Mouse (Mus musculus): Measurements from ENCODE around the gene Acad11.

Gene Acad11

DNA sequence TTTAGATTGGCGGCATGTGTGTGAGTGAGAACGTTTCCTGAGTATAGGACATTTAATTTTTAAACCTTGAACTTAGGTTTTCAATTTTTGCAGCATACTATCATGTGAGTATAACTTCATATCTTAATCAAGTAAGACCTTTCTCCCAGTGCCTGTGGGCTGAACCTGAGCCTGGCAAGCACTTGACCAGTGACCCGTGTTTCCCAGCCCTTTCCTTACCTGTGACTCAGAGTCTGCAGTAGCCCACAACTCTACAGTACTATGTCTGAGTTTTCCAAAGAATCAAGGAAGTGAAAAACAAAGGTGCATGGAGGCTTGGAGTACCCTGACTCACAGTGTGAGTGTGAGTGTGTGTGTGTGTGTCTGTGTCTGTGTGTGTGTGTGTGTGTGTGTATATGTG lies 16.9 kb downstream of the Acad11 start:
- no peak for DNase-seq (ENCODE audit: low spot score)

DNA sequence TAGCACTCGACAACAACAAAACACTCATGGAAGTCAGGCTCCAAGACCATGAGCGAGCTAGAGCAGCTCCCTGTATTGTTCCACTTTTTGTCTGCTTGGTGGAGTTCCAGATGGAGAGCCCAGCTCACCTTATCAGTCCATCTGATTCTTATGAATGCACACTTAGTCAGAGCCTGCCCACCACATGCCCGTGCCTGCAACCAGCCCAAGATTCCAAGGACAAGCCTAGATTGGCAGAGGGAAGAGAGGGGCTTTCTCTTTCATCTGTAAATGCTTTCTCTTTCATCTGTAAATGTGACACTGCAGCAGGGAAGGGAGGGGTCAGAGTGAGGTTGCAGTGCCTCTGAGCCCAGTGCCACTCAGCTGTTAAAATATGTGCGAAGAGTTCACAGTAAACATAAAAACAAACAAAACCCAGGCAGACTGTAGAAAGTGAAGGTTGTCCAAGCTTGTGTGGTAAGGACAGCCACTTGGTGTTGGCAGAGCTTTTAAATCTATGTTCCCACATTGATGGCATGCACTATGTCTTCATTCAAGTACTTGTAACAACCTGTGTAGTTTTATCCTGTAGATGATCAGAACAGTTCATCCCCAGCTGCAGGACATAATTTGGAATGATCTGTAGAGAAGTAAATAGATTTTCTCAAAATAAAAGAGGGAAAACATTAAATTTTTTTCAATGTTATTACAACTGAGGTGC lies 22.7 kb downstream of the Acad11 start:
- no peak for DNase-seq (ENCODE audit: low spot score)

DNA sequence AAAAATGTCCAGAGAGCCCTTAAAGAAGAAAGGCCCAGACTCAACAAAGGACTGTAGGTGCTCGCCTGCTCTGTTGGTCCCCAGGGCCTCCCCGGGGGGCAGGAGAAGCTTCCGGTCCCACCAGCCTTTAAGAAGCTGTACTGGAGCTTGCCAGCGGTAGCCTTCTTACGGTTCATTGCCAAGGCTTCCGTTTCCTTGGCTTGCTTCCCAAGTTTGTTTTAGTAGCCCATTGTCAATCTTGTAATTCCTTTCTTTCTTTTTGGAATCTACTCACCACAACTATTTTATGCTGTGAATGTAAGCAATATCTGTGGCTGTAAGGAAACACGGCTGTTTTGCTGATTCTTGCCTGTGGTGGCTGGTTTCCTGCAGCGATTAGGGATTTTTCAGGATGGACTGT lies 25.4 kb downstream of the Acad11 start:
- no peak for DNase-seq (ENCODE audit: low spot score)

DNA sequence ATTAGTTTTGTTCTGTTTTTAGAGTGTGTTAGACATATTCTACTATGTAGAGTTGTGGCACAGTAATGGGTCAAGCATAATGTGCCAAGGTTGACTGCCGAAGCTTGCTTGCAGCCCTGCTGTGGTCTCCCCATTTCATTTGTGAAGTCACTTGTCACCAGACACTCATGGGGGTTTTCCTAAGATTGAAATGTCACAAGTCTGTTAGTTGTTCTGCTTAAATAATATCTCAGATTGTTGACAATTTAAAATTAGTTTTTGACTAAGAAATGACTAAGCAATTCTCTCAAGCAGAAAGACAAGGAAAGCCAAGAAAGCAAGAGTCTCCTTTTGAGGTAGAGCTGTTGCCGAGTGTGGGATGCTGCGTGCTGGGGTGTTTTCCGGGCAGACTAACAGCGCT lies 29.8 kb downstream of the Acad11 start:
- no peak for DNase-seq (ENCODE audit: low spot score)

DNA sequence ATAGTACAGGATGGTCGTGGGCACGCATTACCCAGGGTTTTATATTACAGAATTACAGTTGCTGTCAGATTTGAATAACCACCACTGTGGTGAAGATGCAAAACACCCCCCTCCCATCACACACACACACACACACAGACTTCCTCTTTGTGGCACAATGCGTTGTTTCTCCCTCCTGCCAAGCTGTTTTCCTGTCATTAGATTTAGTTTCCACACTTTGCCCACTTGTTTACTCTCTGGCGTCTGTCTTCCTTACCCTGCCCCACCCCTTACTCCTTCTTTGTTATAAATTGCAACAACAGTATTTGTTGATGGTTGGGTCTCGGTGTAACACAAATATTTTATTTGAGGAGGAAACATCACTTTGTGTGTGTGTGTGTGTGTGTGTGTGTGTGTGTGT lies 35.1 kb downstream of the Acad11 start:
- no peak for DNase-seq (ENCODE audit: low spot score)

DNA sequence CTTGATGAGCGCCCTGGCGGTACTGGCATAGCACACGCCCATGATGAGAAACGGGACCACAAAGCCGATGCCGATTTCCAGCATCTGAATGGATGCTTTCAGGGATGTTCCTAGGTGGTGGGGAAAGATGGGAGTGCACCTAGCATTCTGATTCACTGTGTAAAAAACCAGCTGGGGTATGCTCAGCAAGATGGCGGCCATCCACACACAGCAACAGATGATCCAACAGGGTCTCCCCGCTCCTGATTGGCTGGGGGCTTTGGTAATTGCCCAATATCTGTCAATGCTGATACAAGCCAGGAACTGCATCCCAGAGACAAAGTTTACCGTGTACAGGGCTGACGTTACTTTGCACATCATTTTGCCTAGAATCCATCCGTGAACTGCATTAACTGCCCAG lies 35.9 kb downstream of the Acad11 start:
- DNase-seq (ENCODE audit: low spot score), result no peak

DNA sequence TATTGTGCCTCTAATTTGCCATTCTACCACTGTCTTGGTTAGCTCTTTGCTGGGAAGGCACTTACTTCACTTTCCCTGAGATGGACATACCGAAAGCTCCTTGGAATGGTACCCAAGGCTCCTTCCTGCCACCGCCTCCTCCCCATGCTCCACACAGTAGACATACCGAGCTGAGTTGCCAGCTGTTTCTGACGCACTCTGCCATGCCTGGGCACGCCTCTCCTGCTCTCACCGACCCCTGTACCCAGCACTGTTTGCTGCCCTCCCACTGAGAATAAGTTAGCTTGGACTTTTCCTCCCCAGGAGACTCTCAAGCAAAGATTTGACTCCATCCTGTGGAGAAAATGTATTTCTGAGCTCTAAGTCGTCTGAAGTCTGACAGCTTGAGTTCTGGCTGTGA lies 37.6 kb downstream of the Acad11 start:
- no peak for DNase-seq (ENCODE audit: low spot score)

DNA sequence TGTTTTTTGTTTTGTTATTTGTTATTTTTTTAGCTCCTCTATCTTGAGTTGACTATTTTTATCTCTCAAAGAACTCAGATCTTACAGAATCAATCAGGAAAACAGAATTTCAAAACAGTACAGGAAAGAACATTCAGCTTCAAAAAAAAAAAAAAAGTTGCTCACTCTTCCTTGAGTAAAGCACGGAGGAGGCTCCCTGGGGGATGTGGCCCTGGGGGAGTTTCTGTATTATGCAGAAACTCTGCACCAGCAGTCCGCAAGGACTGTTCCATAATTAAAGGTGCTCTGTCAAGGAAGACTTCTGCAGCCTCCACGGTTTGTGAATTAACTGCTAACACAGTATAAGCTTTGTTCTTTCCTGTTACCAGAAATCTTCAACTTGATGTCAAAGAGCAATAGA lies 38.3 kb downstream of the Acad11 start:
- DNase-seq (ENCODE audit: low spot score), result no peak

DNA sequence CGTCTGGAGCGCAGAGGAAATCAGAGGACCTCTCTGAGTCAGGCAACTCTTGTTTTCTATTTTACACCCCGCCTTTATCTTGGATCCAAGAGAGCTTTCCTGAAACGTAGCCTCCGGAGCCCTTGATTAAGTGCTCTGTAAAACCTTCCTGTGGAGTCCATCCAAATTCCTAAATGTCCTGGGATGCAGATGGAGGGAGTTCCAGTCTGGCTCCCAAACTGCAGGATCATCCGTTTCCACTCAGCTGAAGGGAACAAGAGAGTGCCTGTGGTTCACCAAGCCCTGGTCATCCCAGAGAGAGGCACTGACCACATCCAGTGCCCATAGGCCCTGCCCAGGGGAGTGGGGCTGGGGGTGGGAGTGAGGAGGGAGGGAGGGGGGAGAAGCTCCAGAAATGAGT lies 39.1 kb downstream of the Acad11 start:
- DNase-seq (ENCODE audit: low spot score), result no peak

DNA sequence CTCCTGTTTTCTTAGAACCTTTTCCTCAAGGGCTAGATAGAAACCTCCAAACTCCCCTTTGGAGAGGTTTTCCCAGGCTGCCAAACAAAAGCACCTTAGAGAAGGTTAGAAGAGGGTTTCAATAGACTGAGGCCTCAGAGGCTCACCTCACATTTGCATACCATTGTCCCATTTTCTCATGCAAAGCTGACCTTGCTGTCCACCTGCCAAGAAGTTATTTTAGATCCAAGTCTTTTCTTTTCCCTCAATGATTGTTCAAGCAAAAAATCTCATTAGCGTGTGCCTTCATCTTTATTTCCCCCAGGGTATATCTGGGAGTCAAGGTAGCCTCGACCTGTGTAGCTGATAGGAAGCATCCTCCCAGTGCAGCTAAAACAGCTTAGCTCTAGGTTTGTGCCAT lies 39.7 kb downstream of the Acad11 start:
- DNase-seq (ENCODE audit: low spot score), result no peak

DNA sequence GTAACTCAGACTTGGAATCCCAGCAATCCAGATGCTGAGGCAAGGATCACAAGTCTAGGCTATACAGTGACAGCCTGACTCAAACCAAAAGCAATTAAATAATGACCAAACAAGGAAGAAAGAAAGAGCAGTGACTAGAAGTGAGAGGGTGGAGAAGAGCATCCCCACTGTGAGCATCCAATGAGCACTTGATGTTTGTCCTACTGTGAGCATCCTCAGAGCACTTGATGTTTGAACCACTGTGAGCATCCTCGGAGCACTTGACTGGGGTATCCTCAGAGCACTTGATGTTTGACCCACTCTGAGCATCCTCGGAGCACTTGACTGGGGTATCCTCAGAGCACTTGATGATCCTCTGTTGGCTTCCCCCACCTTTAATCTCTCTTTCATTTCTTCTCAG lies 41.8 kb downstream of the Acad11 start:
- DNase-seq (ENCODE audit: low spot score), result no peak

DNA sequence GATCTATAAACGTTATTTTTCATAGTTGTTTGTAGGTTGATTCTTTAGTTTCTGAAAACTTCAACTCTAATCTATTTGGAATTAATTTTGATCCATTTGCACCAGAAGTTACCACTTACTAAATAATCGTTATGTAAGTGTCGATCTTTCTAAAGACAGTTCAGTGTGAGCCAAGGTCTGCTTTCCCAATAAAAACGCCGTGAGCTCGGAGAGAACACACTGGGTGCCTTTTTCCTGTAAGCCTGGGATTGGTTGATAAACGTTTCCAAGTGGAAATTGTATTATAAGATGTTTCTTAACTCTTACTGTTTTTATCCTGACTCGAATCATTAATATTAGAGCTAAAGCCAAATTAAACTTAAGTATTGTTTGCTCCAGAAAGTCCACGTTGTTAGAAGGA lies 43.8 kb downstream of the Acad11 start:
- DNase-seq (ENCODE audit: low spot score), result no peak

DNA sequence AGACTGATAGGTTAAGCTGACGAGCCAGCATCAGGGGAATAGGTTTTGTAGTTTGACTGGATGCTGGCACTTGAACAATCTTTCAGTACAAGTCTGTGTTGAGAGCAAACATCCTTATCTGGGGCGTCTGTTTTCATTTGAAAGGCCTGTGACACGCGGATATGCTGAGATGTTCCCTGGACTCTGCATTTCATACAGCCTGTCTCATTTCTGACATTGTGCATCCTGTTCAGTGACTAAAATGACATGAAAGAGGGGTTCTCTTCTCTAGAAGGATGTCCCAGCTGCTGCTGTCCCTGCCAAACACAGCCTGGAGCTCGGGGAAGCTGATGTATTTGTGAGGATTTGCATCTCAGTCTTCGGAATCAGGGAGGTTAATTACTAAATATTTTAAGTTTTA lies 44.3 kb downstream of the Acad11 start:
- no peak for DNase-seq (ENCODE audit: low spot score)

DNA sequence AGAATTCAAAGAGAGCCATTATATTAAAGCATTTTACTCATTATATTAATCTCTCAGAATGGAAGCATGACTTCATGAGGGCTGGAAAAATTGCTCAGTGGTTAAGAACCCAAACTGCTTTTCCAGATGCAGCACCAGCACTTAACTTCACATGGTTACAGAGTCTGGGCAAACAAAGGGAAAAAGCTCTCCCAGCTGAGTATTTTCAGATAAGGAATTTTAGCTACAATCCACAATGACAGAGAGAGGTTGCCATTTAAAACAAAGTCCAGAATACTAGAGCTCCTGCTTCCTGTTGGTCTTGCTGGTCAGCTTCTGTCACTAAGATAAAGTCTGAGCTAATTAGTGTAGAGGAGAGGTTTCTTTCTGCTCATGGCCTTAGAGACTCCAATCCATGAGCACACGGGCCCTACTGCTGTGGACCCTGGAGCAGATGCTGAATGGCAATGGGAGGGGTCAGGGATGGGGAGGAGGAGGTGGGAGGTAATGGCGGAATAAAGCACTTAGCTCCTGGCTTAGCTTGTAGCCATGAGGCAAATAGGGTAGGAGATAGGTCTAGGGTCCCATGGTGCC lies 45.5 kb downstream of the Acad11 start:
- no peak for DNase-seq (ENCODE audit: low spot score)

DNA sequence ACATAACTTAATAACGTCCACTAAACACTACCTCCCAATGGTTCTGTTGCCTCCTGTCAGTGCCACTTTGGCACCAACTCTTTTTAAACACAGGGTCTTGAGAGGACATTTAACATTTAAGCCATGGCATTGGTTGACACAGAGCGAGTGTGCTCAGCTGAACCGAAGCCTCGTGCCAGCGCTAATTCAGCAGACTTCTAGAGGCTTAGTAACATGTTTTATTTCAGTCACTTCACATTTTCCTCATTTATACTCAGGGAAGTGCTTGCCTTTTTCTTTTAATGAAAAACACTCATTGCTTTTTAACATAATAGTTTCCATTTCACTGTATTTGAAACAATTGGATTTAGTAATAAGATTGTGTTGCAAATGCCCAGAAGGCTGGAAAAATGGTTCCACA lies 46.0 kb downstream of the Acad11 start:
- no peak for DNase-seq (ENCODE audit: low spot score)

DNA sequence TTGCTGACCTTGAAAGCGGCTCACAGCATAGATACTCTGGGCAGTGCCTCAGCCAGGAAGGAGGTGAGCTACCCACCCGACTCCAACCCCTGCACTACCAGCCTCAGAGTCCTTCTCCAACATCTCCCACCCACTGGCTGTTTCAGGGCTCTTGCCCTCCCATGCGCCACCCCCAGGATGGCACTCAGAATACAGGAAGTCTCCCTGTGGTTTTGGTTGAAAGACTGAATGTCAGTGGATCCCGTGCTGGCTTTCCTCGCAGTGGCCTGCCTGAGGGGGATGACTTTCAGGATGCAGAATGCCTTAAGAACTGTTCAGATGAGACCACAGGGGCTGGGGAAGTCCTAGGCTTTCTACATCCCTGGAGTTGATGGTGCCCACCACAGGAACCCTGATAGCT lies 59.9 kb downstream of the Acad11 start:
- no peak for DNase-seq (ENCODE audit: low spot score)

DNA sequence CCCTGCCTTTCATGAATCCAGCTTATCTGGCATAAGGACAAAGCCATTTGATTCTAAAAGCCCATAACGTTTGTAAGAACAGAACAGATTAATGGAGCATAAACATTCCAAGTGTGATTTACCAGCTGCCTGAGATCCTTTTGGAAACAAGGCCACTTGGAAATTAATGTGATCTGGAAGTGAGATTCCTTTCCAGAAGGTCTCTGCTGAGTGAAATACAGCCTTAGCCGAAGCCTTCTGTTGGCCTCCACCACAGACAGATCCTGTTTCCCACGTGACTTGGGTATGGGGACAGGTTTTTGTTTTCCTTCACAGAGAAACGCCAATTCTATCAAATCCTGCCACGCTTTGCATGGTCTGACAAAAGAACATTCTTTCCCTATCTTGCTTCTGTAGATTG lies 60.4 kb downstream of the Acad11 start:
- DNase-seq (ENCODE audit: low spot score), result no peak

DNA sequence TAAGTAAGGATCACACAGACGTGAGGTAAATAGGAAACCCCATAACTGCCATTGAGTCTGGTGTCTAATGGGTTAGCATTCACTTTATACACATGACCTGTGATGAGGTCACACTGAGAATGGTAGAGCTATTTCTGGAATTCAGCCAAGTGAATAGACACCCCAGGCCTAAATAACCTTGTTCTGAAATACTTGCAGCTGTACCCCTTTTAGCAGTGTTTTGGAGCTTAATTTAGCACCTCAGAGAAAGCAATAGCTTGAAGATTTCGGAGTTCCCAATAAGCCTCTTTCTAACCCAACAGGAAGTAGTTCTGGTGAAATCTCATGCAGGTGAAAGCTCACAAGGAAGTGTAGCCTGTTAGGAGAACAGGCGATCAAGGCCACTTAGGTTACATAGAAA lies 63.7 kb downstream of the Acad11 start, which contains the start of gene Ackr4:
Gene Ackr4, minus strand, starts transcription at position 101 of the 400 bp plus-strand sequence.
- no peak for DNase-seq (ENCODE audit: low spot score)

DNA sequence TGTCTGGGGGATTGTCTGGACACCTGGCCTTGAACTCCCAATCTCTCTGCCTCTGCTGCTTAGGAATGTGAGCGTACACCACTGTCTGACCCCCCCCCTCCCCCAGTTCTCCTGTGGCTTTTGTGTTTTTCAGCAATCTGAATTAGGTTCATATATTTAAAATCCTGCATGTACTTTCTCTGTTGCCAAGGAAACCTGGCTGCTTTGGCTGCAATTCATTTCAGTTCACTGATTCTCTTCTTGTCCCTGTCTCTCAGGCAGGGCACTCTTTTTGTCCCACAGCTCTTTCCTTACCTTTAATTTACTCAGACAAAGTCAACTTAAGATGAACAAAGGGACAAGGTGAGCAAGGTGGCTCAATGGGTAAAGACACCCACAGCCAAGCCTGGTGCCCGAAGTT lies 64.9 kb downstream of the Acad11 start:
- DNase-seq (ENCODE audit: low spot score), result peak; percentile 27

DNA sequence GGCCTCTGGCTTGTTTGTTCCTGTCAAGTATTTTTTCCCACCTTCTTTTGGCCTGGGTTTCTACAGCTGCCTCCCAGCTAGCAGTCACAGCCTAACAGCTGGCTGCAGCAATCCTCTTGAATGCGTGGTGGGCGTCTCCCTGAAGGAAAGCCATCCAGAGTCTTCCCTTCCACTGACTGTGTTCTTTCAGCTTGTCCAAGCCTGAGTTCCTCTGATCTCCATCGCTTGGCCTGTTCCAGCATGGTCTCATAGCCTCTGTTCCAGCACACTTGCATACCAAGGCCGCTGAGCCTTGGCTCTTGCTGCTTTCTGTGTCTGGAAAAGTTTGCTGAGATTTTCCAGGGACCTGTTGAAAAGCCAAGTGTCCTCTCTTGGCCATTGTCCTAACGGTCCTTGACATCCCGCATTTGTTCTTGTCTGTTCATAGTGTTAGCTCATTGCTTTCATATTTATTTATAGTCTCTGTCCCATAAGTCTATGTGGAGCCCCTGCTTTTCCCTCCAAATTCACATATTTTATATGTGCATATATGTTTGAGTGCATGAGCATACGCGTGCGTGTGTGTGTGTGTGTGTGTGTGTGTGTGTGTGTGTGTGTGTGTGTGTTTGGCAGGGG lies 67.1 kb downstream of the Acad11 start:
- no peak for DNase-seq (ENCODE audit: low spot score)

DNA sequence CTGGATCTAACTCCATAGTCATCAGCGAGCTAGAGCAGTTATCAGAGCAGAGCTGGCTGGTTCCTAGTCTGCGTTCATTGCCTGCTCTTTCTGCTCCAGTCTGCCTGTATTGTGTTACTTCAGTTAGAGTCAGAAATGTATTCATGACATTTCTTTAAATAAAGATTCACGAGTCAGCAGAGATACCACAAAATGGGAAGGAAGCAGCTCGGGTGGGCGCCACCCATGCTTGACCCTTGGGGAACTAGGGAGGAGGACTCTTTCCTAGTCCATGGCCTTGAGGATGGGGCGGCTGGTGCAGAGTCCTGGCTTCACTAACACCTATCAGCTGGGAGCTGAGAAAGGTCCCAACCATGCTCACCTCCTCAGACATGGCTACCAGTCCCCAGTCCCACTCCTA lies 77.2 kb downstream of the Acad11 start:
- DNase-seq (ENCODE audit: low spot score), result no peak

DNA sequence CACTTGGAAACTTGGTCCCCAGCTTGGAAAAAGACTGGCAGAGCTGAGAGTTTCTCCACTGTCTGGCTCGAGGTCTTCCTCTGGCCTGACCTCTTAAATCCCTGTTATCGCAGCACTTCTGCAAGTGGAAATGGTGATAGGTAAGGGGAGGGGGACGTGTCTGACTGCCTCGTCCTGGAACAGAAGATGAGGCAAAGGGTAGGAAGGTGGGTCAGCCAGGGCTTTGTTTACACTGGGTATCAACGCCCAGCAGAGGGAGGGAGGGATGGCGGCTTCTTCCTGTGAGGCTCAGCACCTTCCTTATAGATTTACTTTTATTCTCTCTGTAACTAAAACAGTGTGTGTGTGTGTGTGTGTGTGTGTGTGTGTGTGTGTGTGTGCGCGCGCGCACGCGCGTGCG lies 79.6 kb downstream of the Acad11 start:
- no peak for DNase-seq (ENCODE audit: low spot score)

DNA sequence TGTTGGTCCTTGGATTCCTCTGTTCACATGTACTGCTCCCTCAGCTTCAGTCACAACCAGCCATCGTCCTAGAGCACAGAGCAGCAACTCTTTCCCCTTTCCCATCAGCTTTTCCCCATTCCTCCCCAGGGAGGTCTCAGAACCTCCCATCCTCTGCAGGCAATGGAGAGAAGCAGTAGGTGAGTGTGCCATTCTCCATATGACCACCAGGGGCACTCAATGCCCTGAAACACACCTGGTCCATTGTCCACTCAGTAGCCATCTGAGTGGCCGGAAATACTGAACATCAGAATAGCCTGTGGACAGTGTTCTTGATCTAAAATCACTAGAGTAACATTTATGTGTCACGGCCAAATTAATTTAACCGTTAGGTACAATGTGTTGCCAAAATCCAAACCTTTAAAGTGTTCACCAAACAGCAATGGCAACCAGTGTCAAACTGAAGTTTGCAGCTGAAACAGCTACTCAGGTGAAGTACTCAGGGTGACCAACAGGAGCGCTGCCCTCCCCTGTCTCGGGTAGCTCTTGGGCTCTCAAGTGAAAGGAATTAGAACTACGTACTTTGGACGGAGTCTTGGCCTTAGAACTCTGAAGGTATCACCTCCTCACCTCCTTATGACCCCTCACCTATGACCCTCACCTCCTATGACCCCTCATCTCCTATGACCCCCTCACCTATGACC lies 81.3 kb downstream of the Acad11 start:
- DNase-seq (ENCODE audit: low spot score), result no peak

Measured in layer of hippocampus, adult 9-10 months (tissue).